In the genomic region with DNA sequence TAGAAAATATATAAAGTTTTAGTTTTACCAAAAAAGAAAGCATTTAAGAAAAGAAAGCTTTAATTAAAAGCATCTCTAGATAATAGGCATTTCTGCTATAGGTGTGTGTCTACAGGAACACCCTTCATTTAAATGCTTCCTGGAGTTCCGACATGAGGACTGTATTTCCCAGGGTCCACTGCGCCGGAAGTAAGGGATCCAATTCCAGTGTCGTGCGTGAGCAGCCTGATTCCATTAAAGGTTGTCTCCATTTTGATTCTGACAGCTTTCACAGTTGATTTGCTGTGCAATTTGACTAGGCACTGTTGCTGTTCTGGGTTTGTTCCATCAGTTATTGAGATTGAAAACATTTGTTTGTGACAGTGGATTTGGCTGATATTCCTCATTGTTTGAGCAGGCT, we compare ENCODE assay signal across 22 mouse cellular contexts.
"Had no signal": no experiment of that assay in that cellular context is flagged by ENCODE, and none has a peak within 500 bp of the region (broad histone marks: within the 10 kb centered on the region; RNA-seq: fewer than 3 reads in every experiment).

No protein-coding gene starts in this region.

- ATAC-seq: intestine, postnatal 0 days; liver, embryonic 12.5 days had no signal

- DNase-seq: kidney, adult 8-10 months; kidney, postnatal 10 days; liver; lung, adult 18-20 months; lung, postnatal 14 days; lung, postnatal 4 days; midbrain, embryonic 14.5 days; right cerebral cortex, postnatal 14 days; right cerebral cortex, postnatal 4 days; thymus, adult 2 months; thymus, postnatal 14 days; thymus, postnatal 4 days had no signal

- H3K36me3 ChIP-seq: liver, embryonic 15.5 days; lung, embryonic 15.5 days; neural tube, embryonic 15.5 days had no signal

- H3K4me2 ChIP-seq: limb, embryonic 13.5 days; liver, embryonic 12.5 days; liver, embryonic 15.5 days; lung, embryonic 15.5 days; midbrain, embryonic 11.5 days; neural tube, embryonic 12.5 days; neural tube, embryonic 15.5 days had no signal

- H3K9ac ChIP-seq: limb, embryonic 13.5 days; liver, embryonic 12.5 days; liver, embryonic 15.5 days; lung, embryonic 15.5 days; neural tube, embryonic 12.5 days; neural tube, embryonic 15.5 days had no signal

- H3K27me3 ChIP-seq: limb, embryonic 13.5 days; liver, embryonic 12.5 days; liver, embryonic 15.5 days; lung, embryonic 15.5 days; neural tube, embryonic 12.5 days; neural tube, embryonic 15.5 days had no signal

- H3K9me3 ChIP-seq: limb, embryonic 10.5 days; limb, embryonic 13.5 days; liver, embryonic 12.5 days; liver, embryonic 15.5 days; lung, embryonic 15.5 days; neural tube, embryonic 12.5 days; neural tube, embryonic 15.5 days had no signal

- H3K4me3 ChIP-seq: limb, embryonic 10.5 days; limb, embryonic 13.5 days; liver, embryonic 12.5 days; liver, embryonic 15.5 days; lung, embryonic 15.5 days; neural tube, embryonic 12.5 days; neural tube, embryonic 15.5 days had no signal

- H3K27ac ChIP-seq: limb, embryonic 10.5 days; limb, embryonic 13.5 days; liver, embryonic 12.5 days; liver, embryonic 15.5 days; lung, embryonic 15.5 days; neural tube, embryonic 12.5 days; neural tube, embryonic 15.5 days; stomach, postnatal 0 days had no signal
